Mouse (Mus musculus) telencephalon, adult 2 months (tissue): ENCODE results near the gene Actn4.
A peak's percentile ranks its signal among the peaks of the same experiment; 100 is the strongest.
"Not testable (repeated sequence)": the region's sequence is repeated elsewhere in the genome, so short reads cannot be mapped to it uniquely, and the experiment has no call there.

Source experiments
- DNase-seq: peaks from one replicate; pipeline ENCODE4 v3.0.0-alpha.2; 2011; ENCODE audit warnings: low read depth, low spot score

The Actn4 gene

GRCm38 (mm10) chr7:28888701-28889161 is 73.4 kb downstream of the Actn4 start:
- no peak for DNase-seq

- no peak for DNase-seq
Observed at GRCm38 (mm10) chr7:28886486-28886885, 75.7 kb downstream of the Actn4 start.

- DNase-seq = not testable (repeated sequence)
Observed at GRCm38 (mm10) chr7:28883704-28884103, 78.4 kb downstream of the Actn4 start.

GRCm38 (mm10) chr7:28883039-28883438 is 79.1 kb downstream of the Actn4 start:
- DNase-seq = no peak

GRCm38 (mm10) chr7:28881199-28881598 is 80.9 kb downstream of the Actn4 start, which contains the start of gene Capn12:
Capn12 (plus strand) TSS chr7:28881422.
- DNase-seq = no peak

GRCm38 (mm10) chr7:28880554-28880953 is 81.6 kb downstream of the Actn4 start:
- no peak for DNase-seq

GRCm38 (mm10) chr7:28879606-28880005 is 82.5 kb downstream of the Actn4 start:
- no peak for DNase-seq

- no peak for DNase-seq
Observed at GRCm38 (mm10) chr7:28877856-28878255, 84.3 kb downstream of the Actn4 start.

- no peak for DNase-seq
Observed at GRCm38 (mm10) chr7:28877155-28877554, 85.0 kb downstream of the Actn4 start.

- DNase-seq = no peak
Observed at GRCm38 (mm10) chr7:28876099-28876498, 86.0 kb downstream of the Actn4 start.

GRCm38 (mm10) chr7:28874565-28874964 is 87.6 kb downstream of the Actn4 start:
- DNase-seq = no peak

GRCm38 (mm10) chr7:28870901-28871664 is 91.1 kb downstream of the Actn4 start:
- no peak for DNase-seq

- DNase-seq = peak; percentile 23
Observed at GRCm38 (mm10) chr7:28867508-28868340, 94.4 kb downstream of the Actn4 start.

GRCm38 (mm10) chr7:28866769-28867507 is 95.2 kb downstream of the Actn4 start:
- DNase-seq = no peak

GRCm38 (mm10) chr7:28865481-28866300 is 96.4 kb downstream of the Actn4 start:
- peak; percentile 62 for DNase-seq

GRCm38 (mm10) chr7:28864288-28864750 is 97.8 kb downstream of the Actn4 start:
- no peak for DNase-seq

- DNase-seq = no peak
Observed at GRCm38 (mm10) chr7:28863540-28863939, 98.6 kb downstream of the Actn4 start, which contains the start of gene Lgals7. Lgals7 (plus strand) TSS chr7:28863853.

GRCm38 (mm10) chr7:28862817-28863499 is 99.2 kb downstream of the Actn4 start:
- DNase-seq = peak; percentile 84

- no peak for DNase-seq
Observed at GRCm38 (mm10) chr7:28860898-28861297, 101.2 kb downstream of the Actn4 start.

GRCm38 (mm10) chr7:28859953-28860352 is 102.2 kb downstream of the Actn4 start:
- no peak for DNase-seq
